Mouse (Mus musculus) embryonic fibroblast, embryonic 13.5 days (primary cell): ENCODE data around the gene Hivep3.

Experiments used
- CTCF ChIP-seq: IDR thresholded peaks from 2 replicates; pipeline ENCODE4 v1.5.1; 2011; ENCODE audit warnings: mild to moderate bottlenecking, control low read depth, low read length, moderate library complexity, borderline replicate concordance; ENCODE audit not compliant: insufficient read depth
- POLR2A ChIP-seq: IDR thresholded peaks from 2 replicates; pipeline ENCODE4 v1.6.1; 2011; ENCODE audit warnings: low read depth, mild to moderate bottlenecking, control low read depth, low read length, moderate library complexity

DNA sequence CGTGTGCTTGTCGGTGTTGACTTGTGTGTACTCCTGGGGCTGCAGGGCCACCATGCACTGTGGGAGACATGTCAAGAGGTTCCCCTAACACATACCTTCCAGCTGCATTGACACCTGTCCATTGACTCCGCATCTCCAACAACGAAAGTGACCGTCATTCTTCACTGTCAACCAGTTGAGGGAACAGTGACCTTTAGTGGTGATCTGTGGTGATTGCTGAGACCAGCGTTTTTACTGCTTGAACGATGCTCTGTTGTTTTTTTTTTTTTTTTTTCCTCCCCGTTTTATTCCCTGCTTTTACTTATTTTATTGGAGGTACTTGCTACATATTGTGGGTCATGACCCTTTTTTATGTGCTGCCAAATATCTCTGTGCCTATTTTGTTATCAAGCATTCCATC is 323.9 kb downstream of the Hivep3 start:
- TF ChIP-seq CTCF (no peak), POLR2A (no peak)
